Mouse (Mus musculus) limb, embryonic 14.5 days (tissue): ENCODE results near the gene Dnajc1. TPM values are rescaled to one million over a fixed set of nuclear protein-coding genes. Genes with fewer than 3 reads are reported as not detected.

Experiments used
- ATAC-seq: fragments of 200-750 bp; cut with Nextera tagmentation; 2 replicates; pipeline ENCODE4 v1.8.0; 2017; ENCODE audit warnings: low read depth, moderate number of reproducible peaks, moderate TSS enrichment; ENCODE audit not compliant: low FRiP score
- DNase-seq: peaks from one replicate; pipeline ENCODE4 v3.0.0-alpha.2; 2015; ENCODE audit warnings: low spot score
- H3K27ac ChIP-seq: fragments of 300-500 bp; sonication (generic); replicated peaks from 2 replicates; pipeline ENCODE4 v1.5.1; 2014; ENCODE audit warnings: low read depth, mild to moderate bottlenecking, low read length, moderate library complexity, mixed read lengths
- H3K27me3 ChIP-seq: fragments of 300-500 bp; sonication (generic); 2 replicates; pipeline ENCODE4 v1.6.1; 2014; ENCODE audit warnings: low read length, mixed read lengths; ENCODE audit not compliant: control insufficient read depth, insufficient read depth
- H3K36me3 ChIP-seq: fragments of 300-500 bp; sonication (generic); 2 replicates; pipeline ENCODE4 v1.6.1; 2014; ENCODE audit warnings: mild to moderate bottlenecking, low read length, moderate library complexity, mixed read lengths; ENCODE audit not compliant: control insufficient read depth, insufficient read depth
- H3K4me1 ChIP-seq: fragments of 300-500 bp; sonication (generic); 2 replicates; pipeline ENCODE4 v1.6.1; 2014; ENCODE audit warnings: antibody characterized with exemption, low read length, mixed read lengths; ENCODE audit not compliant: control insufficient read depth, insufficient read depth
- H3K4me2 ChIP-seq: fragments of 300-500 bp; sonication (generic); replicated peaks from 2 replicates; pipeline ENCODE4 v1.6.1; 2014; ENCODE audit warnings: low read depth, mild to moderate bottlenecking, low read length, moderate library complexity; ENCODE audit not compliant: severe bottlenecking
- H3K4me3 ChIP-seq: fragments of 300-500 bp; sonication (generic); replicated peaks from 2 replicates; pipeline ENCODE4 v1.5.1; 2014; ENCODE audit warnings: low read length
- H3K9ac ChIP-seq: fragments of 300-500 bp; sonication (generic); 2 replicates; pipeline ENCODE4 v1.6.1; 2014; ENCODE audit warnings: mild to moderate bottlenecking, low read depth, low read length, moderate library complexity; ENCODE audit not compliant: severe bottlenecking
- H3K9me3 ChIP-seq: fragments of 300-500 bp; sonication (generic); 2 replicates; pipeline ENCODE4 v1.6.1; 2016; ENCODE audit warnings: low read length; ENCODE audit not compliant: control insufficient read depth
- POLR2A ChIP-seq: fragments of 200-500 bp; IDR thresholded peaks from 2 replicates; pipeline ENCODE4 v1.8.0; 2012; ENCODE audit warnings: inconsistent platforms, mild to moderate bottlenecking, moderate library complexity, borderline replicate concordance; ENCODE audit not compliant: insufficient read depth, insufficient read length; ENCODE audit errors: extremely low read depth
- WGBS: fragments of 180-500 bp; shearing (Covaris S2); extraction: QIAGEN DNeasy Blood & Tissue Kit; methylation state at CpG from one replicate; pipeline ENCODE4 v1.1.7; 2014; 5-methylcytosine and 5-hydroxymethylcytosine counted together
- polyA plus RNA-seq, 2 experiments: library from polyadenylated mRNA; depleted of rRNA in 1 of 2; stranded (reverse) in 1 of 2; unstranded in 1 of 2; fragments of >200 nt; fragmentation: Nextera tagmentation in 1 of 2; extraction: Ambion mirVana in 1 of 2; gene quantifications; 2 replicates each; pipeline versions ENCODE4 v1.2.1 to v1.2.3; 2012 to 2014

The Dnajc1 gene
- polyA plus RNA-seq, 2 experiments = 19.7 to 43.3 TPM

DNA sequence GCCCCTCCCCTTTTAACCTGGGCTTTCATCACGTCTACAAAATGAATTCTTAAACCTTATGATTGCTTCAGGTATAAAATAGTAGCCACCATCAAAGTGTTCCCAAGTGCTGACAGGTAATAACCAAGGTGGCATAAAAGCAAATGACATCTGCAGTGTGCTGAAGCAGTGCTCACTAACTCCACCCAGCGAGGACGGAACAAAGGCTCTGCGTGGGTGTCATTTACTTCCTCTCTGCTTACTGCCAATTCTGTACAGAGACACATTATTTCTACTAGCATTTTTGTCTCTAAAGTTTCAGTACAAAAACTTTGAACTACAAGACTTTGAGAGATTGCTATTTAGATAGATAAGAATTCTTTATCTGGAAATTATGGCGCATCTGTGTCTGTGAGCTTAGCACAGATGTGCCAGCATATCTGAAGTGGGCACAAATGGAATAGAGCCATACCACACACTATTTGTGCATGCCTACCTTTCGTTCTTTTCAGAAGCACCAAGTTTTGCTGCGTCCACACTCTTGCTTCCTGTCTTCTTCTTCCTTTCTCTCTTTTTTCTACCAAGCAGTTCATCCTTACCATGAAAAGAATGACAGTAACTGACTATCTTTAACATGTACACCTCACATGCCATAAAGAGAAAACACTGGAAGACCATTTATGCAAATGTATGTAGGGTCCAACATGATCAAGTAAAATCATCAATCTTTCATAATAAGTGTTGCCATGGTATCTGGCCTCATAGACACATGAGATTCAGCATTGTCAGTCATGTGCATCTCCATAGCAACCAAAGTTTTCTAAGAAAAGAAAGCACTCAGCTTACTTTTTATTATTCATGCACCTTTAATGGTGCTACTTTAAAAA lies 85.0 kb downstream of the Dnajc1 start:
- ATAC-seq = no peak
- TF ChIP-seq POLR2A = no peak
- Histone ChIP-seq H3K4me2 (no peak overlapping the region), H3K9ac (no peak overlapping the region), H3K27ac (no peak overlapping the region), H3K36me3 (no peaks in the 10 kb centered on the region), H3K4me1 (no peaks in the 10 kb centered on the region), H3K9me3 (no peaks in the 10 kb centered on the region), H3K27me3 (no peaks in the 10 kb centered on the region), H3K4me3 (no peak overlapping the region)
- no peak for DNase-seq
- WGBS = 74% methylated on average over 7 of the region's 7 CpGs

DNA sequence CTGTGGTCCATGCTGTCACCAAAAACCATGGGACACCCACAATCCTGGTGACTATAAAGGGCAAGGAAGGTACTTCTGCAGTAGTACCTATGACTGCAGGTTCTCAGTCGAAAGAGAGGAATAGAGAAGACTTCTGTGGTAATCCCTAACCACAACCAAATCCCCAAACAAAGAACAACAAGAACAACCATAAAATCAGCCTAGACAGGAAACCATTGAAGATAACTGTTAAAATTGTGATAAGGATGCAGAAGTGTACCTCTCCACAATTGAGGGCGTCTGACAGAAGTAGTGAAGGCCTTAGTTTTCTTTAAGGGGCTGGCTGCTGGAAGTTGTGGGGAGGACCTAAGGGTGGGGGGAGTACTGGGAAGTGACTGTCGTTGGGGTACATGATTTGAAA lies 91.7 kb downstream of the Dnajc1 start:
- H3K27ac ChIP-seq = no peak overlapping the region
- WGBS = 85% methylated on average over 3 of the region's 3 CpGs
- H3K4me3 ChIP-seq = no peak overlapping the region
- H3K9me3 ChIP-seq = no peaks in the 10 kb centered on the region
- no peak overlapping the region for H3K9ac ChIP-seq
- H3K4me1 ChIP-seq = no peaks in the 10 kb centered on the region
- ATAC-seq (no peak), DNase-seq (no peak)
- no peak for TF ChIP-seq POLR2A
- no peak overlapping the region for H3K4me2 ChIP-seq
- H3K27me3 ChIP-seq = no peaks in the 10 kb centered on the region
- peaks cover 19% of the 10 kb centered on the region; the same call in 1 of the 2 replicates for H3K36me3 ChIP-seq

DNA sequence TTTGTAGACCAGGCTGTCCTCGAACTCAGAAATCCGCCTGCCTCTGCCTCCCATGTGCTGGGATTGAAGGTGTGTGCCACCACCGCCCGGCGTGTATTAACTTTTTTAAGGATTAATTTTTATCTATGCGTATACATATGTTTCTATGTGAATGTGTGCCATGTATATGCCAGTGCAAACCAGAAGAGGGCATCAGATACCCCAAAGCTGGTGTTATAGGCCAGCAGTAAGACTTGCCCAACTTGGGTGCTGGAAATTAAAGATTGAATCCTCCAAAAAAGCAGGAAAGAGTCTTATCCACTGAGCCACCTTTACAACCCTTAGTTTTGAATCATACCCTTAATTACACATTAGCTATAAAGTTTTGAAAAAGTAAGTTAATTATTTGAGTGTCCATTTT lies 107.5 kb downstream of the Dnajc1 start:
- H3K4me2 ChIP-seq = no peak overlapping the region
- no peak for TF ChIP-seq POLR2A
- no peak for DNase-seq

DNA sequence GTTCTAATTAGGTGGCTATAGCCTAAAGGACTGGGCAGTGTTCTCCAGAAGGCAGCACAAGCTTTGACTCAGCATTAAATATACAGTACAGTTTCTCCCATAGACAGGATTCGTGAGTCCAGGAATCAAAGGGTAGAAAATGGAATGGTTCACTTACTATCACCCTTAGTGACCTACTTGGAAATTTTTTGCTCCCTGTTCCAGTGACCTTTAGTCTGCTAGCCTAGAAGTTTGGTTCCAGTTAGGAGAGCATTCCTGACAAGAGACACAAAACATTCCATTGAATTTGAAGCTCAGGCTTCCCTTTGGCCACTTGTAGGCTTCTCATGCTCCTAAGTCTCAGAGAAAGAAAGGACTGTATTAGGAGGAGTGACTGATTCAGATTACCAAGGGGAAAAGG lies 126.9 kb downstream of the Dnajc1 start:
- no peak for TF ChIP-seq POLR2A
- DNase-seq (no peak), ATAC-seq (no peak)
- no peak overlapping the region for H3K27ac ChIP-seq
- no peak overlapping the region for H3K9ac ChIP-seq
- no peaks in the 10 kb centered on the region for H3K27me3 ChIP-seq
- H3K36me3 ChIP-seq = no peaks in the 10 kb centered on the region
- H3K9me3 ChIP-seq = no peaks in the 10 kb centered on the region
- H3K4me3 ChIP-seq = no peak overlapping the region
- 93% methylated on average over 1 of the region's 1 CpGs for WGBS
- no peaks in the 10 kb centered on the region for H3K4me1 ChIP-seq
- no peak overlapping the region for H3K4me2 ChIP-seq

More for the DNA sequence above, 107.5 kb downstream of the Dnajc1 start:
- Histone ChIP-seq H3K4me1 (no peaks in the 10 kb centered on the region), H3K36me3 (peaks cover 13% of the 10 kb centered on the region), H3K27me3 (no peaks in the 10 kb centered on the region), H3K9me3 (no peaks in the 10 kb centered on the region), H3K4me3 (no peak overlapping the region), H3K9ac (no peak overlapping the region), H3K27ac (no peak overlapping the region)
- no peak for ATAC-seq
- WGBS = 93% methylated on average over 6 of the region's 6 CpGs

DNA sequence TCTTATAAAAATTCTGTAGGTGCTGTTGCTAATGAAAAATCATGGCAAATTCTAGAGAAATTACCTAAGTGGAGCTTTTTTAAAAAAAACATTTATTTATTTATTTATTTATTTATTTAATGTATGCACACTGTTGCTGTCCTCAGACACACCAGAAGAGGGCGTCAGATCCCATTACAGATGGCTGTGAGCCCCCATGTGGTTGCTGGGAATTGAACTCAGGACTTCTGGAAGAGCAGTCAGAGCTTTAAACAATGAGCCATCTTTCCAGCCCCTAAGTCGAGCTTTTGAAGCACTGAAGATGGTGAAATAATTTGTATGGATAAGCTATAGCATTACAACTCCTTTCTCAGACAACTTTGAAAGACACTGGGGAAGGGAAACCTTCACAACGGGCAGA lies 128.1 kb downstream of the Dnajc1 start:
- no peaks in the 10 kb centered on the region for H3K36me3 ChIP-seq
- H3K4me3 ChIP-seq = no peak overlapping the region
- no peak overlapping the region for H3K9ac ChIP-seq
- ATAC-seq (no peak), DNase-seq (no peak)
- H3K27me3 ChIP-seq = no peaks in the 10 kb centered on the region
- H3K9me3 ChIP-seq = no peaks in the 10 kb centered on the region
- no peak overlapping the region for H3K4me2 ChIP-seq
- WGBS = 81% methylated on average over 3 of the region's 3 CpGs
- H3K27ac ChIP-seq = no peak overlapping the region
- no peaks in the 10 kb centered on the region for H3K4me1 ChIP-seq
- TF ChIP-seq POLR2A = no peak
